Mouse (Mus musculus): ENCODE measurements around the gene Pxylp1. TPM values are rescaled to one million over a fixed set of nuclear protein-coding genes. Genes with fewer than 3 reads are reported as not detected.

Pxylp1 gene
- polyA plus RNA-seq, 1 experiment, result 11.9 TPM

DNA sequence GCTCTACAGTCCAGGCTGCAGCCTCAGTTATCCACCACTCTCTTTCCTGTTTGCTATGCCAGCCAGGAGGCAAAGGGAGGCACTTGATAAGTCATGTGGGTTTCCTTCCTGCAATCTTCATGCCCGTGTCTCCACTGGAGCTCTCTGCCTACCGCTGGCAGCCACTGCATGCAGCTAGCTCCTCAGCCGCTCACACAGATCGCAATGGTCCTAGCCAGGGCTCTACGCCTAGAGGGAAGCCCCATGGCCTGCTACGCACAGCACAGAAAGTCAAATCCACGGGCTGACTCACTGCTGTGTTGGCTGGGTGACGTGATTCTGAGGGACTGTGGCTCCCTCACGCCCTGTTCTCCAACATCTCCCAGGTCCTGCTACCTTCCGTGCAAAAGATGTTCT lies 31.4 kb downstream of the Pxylp1 start:
- Histone ChIP-seq H3K27ac (ENCODE audit: insufficient read depth, low read depth, low read length) (0 out of 2 replicates have a peak overlapping the region, but pooled peaks have one; percentile 1), H3K4me1 (ENCODE audit: control insufficient read depth, insufficient read depth, insufficient read length, low read length) (no peaks in the 10 kb centered on the region), H3K27me3 (ENCODE audit: control insufficient read depth, insufficient read depth, low read length) (no peaks in the 10 kb centered on the region), H3K4me3 (ENCODE audit: low read depth, low read length) (no peak overlapping the region), H3K36me3 (ENCODE audit: control insufficient read depth, insufficient read depth, low read length) (0 out of 2 replicates have a peak, but pooled peaks cover 1% of the 10 kb centered on the region)
- TF ChIP-seq CTCF (IDR thresholded peaks at IDR 0.05; ENCODE audit: extremely low read depth, insufficient read length, insufficient replicate concordance, low read depth, low read length), result no peak
- TF ChIP-seq POLR2A (IDR thresholded peaks at IDR 0.05; ENCODE audit: low read depth, low read length), result no peak
- 76% methylated on average over 10 of the region's 10 CpGs for WGBS

DNA sequence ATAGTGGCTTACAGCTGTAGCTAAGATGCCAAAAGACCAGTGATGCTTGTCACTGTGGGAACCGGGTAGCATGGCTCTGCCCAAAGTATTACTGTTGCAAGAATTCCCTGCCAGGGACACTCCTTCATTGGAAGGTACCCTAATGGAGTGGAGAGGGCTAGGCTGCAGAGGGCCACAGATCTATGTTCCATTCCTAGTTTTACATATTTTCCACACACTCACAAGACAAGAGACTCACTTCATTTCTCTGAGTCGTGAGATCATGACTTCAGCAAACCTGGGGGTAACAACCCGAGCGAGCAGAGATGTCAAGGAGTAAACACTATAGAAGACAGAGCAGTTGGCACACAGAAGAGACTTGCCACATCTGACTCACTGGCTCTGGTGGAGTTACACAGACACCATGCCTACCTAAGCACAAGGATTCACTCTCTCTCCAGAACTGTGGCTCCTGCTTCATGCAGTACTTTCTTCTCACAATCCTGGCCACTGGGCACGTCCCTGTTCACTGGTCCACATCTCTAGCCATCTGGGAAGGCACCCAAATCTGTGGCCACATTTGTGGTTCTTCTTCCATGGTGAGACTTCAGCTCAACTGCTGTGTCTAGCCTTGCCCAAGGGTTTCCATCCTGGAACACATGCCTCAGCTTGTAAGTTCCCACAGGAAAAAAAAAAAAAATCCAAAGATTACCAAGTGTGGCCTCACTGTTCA lies 31.9 kb downstream of the Pxylp1 start:
- WGBS, result 86% methylated on average over 5 of the region's 5 CpGs
- no peak overlapping the region for H3K27ac ChIP-seq (ENCODE audit: insufficient read depth, low read depth, low read length)
- TF ChIP-seq POLR2A (IDR thresholded peaks at IDR 0.05; ENCODE audit: low read depth, low read length) (no peak), CTCF (IDR thresholded peaks at IDR 0.05; ENCODE audit: extremely low read depth, insufficient read length, insufficient replicate concordance, low read depth, low read length) (no peak)
- 0 out of 2 replicates have a peak, but pooled peaks cover 1% of the 10 kb centered on the region for H3K36me3 ChIP-seq (ENCODE audit: control insufficient read depth, insufficient read depth, low read length)
- no peaks in the 10 kb centered on the region for H3K27me3 ChIP-seq (ENCODE audit: control insufficient read depth, insufficient read depth, low read length)
- no peaks in the 10 kb centered on the region for H3K4me1 ChIP-seq (ENCODE audit: control insufficient read depth, insufficient read depth, insufficient read length, low read length)
- no peak overlapping the region for H3K4me3 ChIP-seq (ENCODE audit: low read depth, low read length)

DNA sequence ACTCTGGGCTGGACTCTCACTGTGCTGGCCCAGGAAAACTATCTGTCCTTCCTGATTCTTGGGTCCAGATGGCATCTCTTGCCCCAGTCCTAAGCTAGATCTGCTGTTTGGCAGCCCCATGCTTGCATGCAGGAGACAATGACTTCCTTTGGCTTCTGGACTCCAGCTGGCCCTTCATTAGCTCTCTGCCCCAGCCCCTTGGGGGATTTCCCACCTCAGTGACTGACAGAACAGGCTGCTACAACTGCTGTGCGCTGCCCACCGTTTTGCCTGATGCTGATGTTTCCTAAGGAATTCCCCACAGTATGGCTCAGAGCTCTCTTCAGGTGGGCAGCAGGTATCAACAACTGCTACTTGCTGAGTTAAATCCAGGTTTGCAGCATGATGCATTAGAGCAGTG lies 33.4 kb downstream of the Pxylp1 start:
- Histone ChIP-seq H3K27me3 (ENCODE audit: control insufficient read depth, insufficient read depth, low read length) (no peaks in the 10 kb centered on the region), H3K4me1 (ENCODE audit: control insufficient read depth, insufficient read depth, insufficient read length, low read length) (no peaks in the 10 kb centered on the region), H3K36me3 (ENCODE audit: control insufficient read depth, insufficient read depth, low read length) (peaks cover 3% of the 10 kb centered on the region; the same call in 1 of the 2 replicates), H3K27ac (ENCODE audit: insufficient read depth, low read depth, low read length) (no peak overlapping the region), H3K4me3 (ENCODE audit: low read depth, low read length) (no peak overlapping the region)
- WGBS, result 77% methylated on average over 2 of the region's 2 CpGs
- no peak for TF ChIP-seq CTCF (IDR thresholded peaks at IDR 0.05; ENCODE audit: extremely low read depth, insufficient read length, insufficient replicate concordance, low read depth, low read length)
- no peak for TF ChIP-seq POLR2A (IDR thresholded peaks at IDR 0.05; ENCODE audit: low read depth, low read length)

DNA sequence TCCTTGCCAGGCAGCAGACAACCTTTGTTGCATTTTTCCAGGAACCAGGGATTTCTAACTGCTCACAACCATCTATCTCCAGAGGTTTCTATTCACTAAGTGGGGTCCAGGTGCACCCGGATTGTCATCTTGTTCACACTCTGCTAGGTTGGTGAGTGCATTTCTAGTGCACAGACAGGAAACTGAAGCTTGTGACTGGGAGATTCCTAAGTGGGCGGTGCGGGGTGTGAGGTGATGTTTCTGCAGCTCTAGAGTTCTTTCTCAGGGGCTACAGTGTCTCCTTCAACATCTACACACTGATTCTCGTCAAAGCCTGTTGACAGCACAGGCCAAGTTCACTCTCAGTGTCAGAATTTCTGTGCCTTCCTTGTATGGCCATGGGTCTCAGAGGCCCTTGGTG lies 34.6 kb downstream of the Pxylp1 start:
- Histone ChIP-seq H3K27me3 (ENCODE audit: control insufficient read depth, insufficient read depth, low read length) (no peaks in the 10 kb centered on the region), H3K36me3 (ENCODE audit: control insufficient read depth, insufficient read depth, low read length) (peaks cover 3% of the 10 kb centered on the region; the same call in 1 of the 2 replicates), H3K4me3 (ENCODE audit: low read depth, low read length) (no peak overlapping the region), H3K27ac (ENCODE audit: insufficient read depth, low read depth, low read length) (no peak overlapping the region), H3K4me1 (ENCODE audit: control insufficient read depth, insufficient read depth, insufficient read length, low read length) (no peaks in the 10 kb centered on the region)
- TF ChIP-seq POLR2A (IDR thresholded peaks at IDR 0.05; ENCODE audit: low read depth, low read length), result no peak
- no peak for TF ChIP-seq CTCF (IDR thresholded peaks at IDR 0.05; ENCODE audit: extremely low read depth, insufficient read length, insufficient replicate concordance, low read depth, low read length)
- 81% methylated on average over 4 of the region's 4 CpGs for WGBS

DNA sequence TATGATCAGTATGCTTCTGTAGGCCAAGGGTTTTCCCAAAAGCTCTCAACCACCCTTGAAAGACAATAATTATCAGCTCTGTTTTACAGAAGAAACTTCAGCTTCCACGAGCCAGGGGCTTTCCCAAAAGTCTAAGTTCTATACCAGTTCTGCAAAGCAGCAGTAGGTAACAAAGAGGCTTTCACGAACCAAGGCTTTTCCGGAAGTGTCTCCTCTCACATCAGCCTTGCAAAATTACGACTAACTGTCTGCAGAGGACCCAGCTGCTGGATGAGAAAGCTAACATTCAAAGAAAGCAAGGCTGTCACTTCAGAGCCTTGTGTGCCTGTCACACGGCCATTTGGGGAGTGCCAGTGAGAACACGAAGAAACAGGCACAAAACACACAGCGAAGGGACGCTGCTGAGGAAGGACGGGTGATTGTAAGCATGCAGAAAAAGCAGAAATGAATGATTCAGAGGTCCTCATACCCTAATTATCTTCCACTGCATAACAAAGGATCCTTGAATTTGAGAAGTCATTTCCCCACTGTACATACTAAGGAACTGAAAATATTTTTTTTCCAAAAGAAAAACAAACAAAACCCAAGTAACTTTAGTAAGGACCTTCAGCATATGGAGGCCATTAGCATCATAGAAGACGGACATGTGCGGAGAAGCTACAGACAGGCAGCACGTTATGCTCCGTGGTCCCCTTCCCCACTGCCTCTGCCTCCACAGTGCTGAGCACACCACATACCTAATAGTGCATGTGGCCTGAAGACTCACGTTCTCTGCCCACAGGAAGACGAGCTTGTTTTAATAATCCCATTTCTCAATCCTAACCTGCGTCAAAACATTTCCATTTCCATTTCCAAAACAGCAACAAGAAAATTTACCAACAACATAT lies 38.9 kb downstream of the Pxylp1 start:
- Histone ChIP-seq H3K4me3 (ENCODE audit: low read depth, low read length) (no peak overlapping the region), H3K27ac (ENCODE audit: insufficient read depth, low read depth, low read length) (no peak overlapping the region), H3K4me1 (ENCODE audit: control insufficient read depth, insufficient read depth, insufficient read length, low read length) (0 out of 2 replicates have a peak, but pooled peaks cover 2% of the 10 kb centered on the region), H3K27me3 (ENCODE audit: control insufficient read depth, insufficient read depth, low read length) (no peaks in the 10 kb centered on the region), H3K36me3 (ENCODE audit: control insufficient read depth, insufficient read depth, low read length) (peaks cover 2% of the 10 kb centered on the region; the same call in 1 of the 2 replicates)
- no peak for TF ChIP-seq POLR2A (IDR thresholded peaks at IDR 0.05; ENCODE audit: low read depth, low read length)
- TF ChIP-seq CTCF (IDR thresholded peaks at IDR 0.05; ENCODE audit: extremely low read depth, insufficient read length, insufficient replicate concordance, low read depth, low read length), result no peak
- WGBS, result 87% methylated on average over 16 of the region's 16 CpGs

DNA sequence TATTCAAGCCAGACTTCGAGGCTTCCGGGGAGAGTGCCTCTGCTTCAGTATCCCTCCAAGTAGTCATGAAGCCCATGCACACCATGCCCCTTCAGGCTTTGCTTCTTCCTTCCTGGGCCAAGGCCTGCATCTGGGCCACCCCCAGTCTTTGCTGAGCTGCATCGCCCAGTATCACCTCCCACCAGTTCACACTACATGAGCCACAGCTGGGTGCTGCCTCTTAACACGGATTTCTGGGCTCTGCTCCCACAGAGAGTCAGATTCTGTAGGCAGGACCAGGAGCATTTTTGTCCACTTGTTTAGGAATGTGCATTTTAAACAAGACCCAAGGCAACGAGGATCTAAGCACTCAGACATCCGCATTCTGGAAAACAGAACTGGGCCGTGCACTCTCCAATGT lies 40.8 kb downstream of the Pxylp1 start:
- Histone ChIP-seq H3K27ac (ENCODE audit: insufficient read depth, low read depth, low read length) (peak overlapping the region; percentile 12), H3K36me3 (ENCODE audit: control insufficient read depth, insufficient read depth, low read length) (peaks cover 2% of the 10 kb centered on the region; the same call in 1 of the 2 replicates), H3K4me1 (ENCODE audit: control insufficient read depth, insufficient read depth, insufficient read length, low read length) (0 out of 2 replicates have a peak, but pooled peaks cover 2% of the 10 kb centered on the region), H3K27me3 (ENCODE audit: control insufficient read depth, insufficient read depth, low read length) (no peaks in the 10 kb centered on the region), H3K4me3 (ENCODE audit: low read depth, low read length) (no peak overlapping the region)
- TF ChIP-seq POLR2A (IDR thresholded peaks at IDR 0.05; ENCODE audit: low read depth, low read length) (no peak), CTCF (IDR thresholded peaks at IDR 0.05; ENCODE audit: extremely low read depth, insufficient read length, insufficient replicate concordance, low read depth, low read length) (no peak)
- 69% methylated on average over 7 of the region's 7 CpGs for WGBS

DNA sequence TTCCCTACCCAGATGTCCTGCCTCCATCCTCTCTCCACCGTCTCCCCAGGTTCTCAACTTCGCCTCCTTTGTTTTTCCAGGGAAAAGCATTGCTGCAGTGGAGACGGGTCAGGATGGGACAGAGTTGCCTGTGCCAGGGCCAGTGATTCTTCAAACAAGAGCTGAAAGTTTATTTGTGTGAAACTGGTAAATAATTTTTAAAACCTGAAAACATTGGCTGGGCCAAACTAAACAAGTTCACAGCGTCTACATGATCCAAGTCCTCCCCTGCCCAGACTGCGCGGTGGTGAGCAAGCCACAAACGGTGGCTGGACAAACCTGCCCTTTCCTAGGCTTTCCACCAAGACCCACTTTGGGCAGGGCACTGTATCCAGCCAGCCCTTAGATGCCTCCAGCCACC lies 41.4 kb downstream of the Pxylp1 start:
- TF ChIP-seq POLR2A (IDR thresholded peaks at IDR 0.05; ENCODE audit: low read depth, low read length) (no peak), CTCF (IDR thresholded peaks at IDR 0.05; ENCODE audit: extremely low read depth, insufficient read length, insufficient replicate concordance, low read depth, low read length) (no peak)
- H3K4me1 ChIP-seq (ENCODE audit: control insufficient read depth, insufficient read depth, insufficient read length, low read length), result 0 out of 2 replicates have a peak, but pooled peaks cover 2% of the 10 kb centered on the region
- 82% methylated on average over 7 of the region's 7 CpGs for WGBS
- H3K27ac ChIP-seq (ENCODE audit: insufficient read depth, low read depth, low read length), result peak overlapping the region; percentile 5; the same call in 1 of the 2 replicates
- no peak overlapping the region for H3K4me3 ChIP-seq (ENCODE audit: low read depth, low read length)
- no peaks in the 10 kb centered on the region for H3K27me3 ChIP-seq (ENCODE audit: control insufficient read depth, insufficient read depth, low read length)
- H3K36me3 ChIP-seq (ENCODE audit: control insufficient read depth, insufficient read depth, low read length), result peaks cover 2% of the 10 kb centered on the region; the same call in 1 of the 2 replicates
